In genomic region chr7:130572821-130573220, GRCm38 (mm10) we compare ENCODE assay signal across 8 mouse cellular contexts. TPM values are rescaled to one million over a fixed set of nuclear protein-coding genes. Genes with fewer than 3 reads are reported as not detected.
DNase-seq lines count a peak whose midpoint lies in the region; ATAC-seq and TF ChIP-seq lines count a peak whose summit lies in the region.

Gene Nsmce4a, minus strand, starts transcription at chr7:130573118.

- TF ChIP-seq POLR2A in liver, adult 2 months (IDR thresholded peaks at IDR 0.05; ENCODE audit: extremely low read depth, insufficient read depth, low read length) = no peak

- H3K9me3 ChIP-seq in embryonic facial prominence, embryonic 10.5 days = no peaks in the 10 kb centered on the region
- H3K9me3 ChIP-seq in midbrain, embryonic 13.5 days = no peaks in the 10 kb centered on the region

- TF ChIP-seq CTCF in liver, adult 2 months (IDR thresholded peaks at IDR 0.05; ENCODE audit: low read depth, low read length) = no peak

- no peak within 1 kb of the TSS for H3K9ac ChIP-seq in liver, adult 2 months (ENCODE audit: low read depth, low read length)
- H3K9ac ChIP-seq in midbrain, embryonic 13.5 days (replicated peaks) = no peak within 1 kb of the TSS

- peaks cover 17% of the 10 kb centered on the region for H3K4me1 ChIP-seq in liver, adult 2 months (ENCODE audit: control insufficient read depth, insufficient read depth, low read length)
- H3K4me1 ChIP-seq in embryonic facial prominence, embryonic 10.5 days = peaks cover 18% of the 10 kb centered on the region
- peaks cover 6% of the 10 kb centered on the region for H3K4me1 ChIP-seq in midbrain, embryonic 13.5 days (replicated peaks)

- no peak for DNase-seq in liver, adult 2 months (ENCODE audit: extremely low read depth, low read depth, low spot score)
- no peak for DNase-seq in liver
- DNase-seq in embryonic facial prominence, embryonic 10.5 days (ENCODE audit: low spot score) = no peak
- no peak for DNase-seq in heart, adult 8-10 months (ENCODE audit: low spot score)
- DNase-seq in layer of hippocampus, postnatal 14 days (ENCODE audit: low spot score in 2 of 2) = no peak
- DNase-seq in spleen, postnatal 36 days (ENCODE audit: low spot score in 2 of 2) = no peak
- DNase-seq in retina, embryonic 14.5 days (ENCODE audit: low spot score) = no peak

- H3K79me2 ChIP-seq in liver, adult 2 months (ENCODE audit: control insufficient read depth, insufficient read depth, low read length) = no peaks in the 10 kb centered on the region

- H3K36me3 ChIP-seq in liver, adult 2 months (ENCODE audit: control insufficient read depth, insufficient read depth, low read length) = no peaks in the 10 kb centered on the region
- no peaks in the 10 kb centered on the region for H3K36me3 ChIP-seq in embryonic facial prominence, embryonic 10.5 days (replicated peaks)
- H3K36me3 ChIP-seq in midbrain, embryonic 13.5 days = no peaks in the 10 kb centered on the region

- 75% methylated on average over 11 of the region's 11 CpGs for WGBS in liver, adult 2 months
- WGBS in embryonic facial prominence, embryonic 10.5 days = 69% methylated on average over 11 of the region's 11 CpGs
- 81% methylated on average over 10 of the region's 11 CpGs for WGBS in midbrain, embryonic 13.5 days

- H3K4me2 ChIP-seq in midbrain, embryonic 13.5 days (replicated peaks) = no peak within 1 kb of the TSS

- no peak within 1 kb of the TSS for H3K27ac ChIP-seq in liver, adult 2 months (replicated peaks; ENCODE audit: insufficient read depth, low read depth, low read length)
- no peak within 1 kb of the TSS for H3K27ac ChIP-seq in embryonic facial prominence, embryonic 10.5 days (replicated peaks)
- H3K27ac ChIP-seq in midbrain, embryonic 13.5 days = no peak within 1 kb of the TSS

- ATAC-seq in midbrain, embryonic 13.5 days = no peak

- no peak within 1 kb of the TSS for H3K4me3 ChIP-seq in liver, adult 2 months (ENCODE audit: insufficient read depth, low read depth, low read length)
- no peak within 1 kb of the TSS for H3K4me3 ChIP-seq in embryonic facial prominence, embryonic 10.5 days
- no peak within 1 kb of the TSS for H3K4me3 ChIP-seq in midbrain, embryonic 13.5 days (replicated peaks)

- H3K27me3 ChIP-seq in liver, adult 2 months (ENCODE audit: control insufficient read depth, insufficient read depth, low read length) = no peaks in the 10 kb centered on the region
- H3K27me3 ChIP-seq in embryonic facial prominence, embryonic 10.5 days (replicated peaks; ENCODE audit: low read depth, poor library complexity, severe bottlenecking) = 0 out of 2 replicates have a peak, but pooled peaks cover 3% of the 10 kb centered on the region
- no peaks in the 10 kb centered on the region; the same call in 1 of the 2 replicates for H3K27me3 ChIP-seq in midbrain, embryonic 13.5 days

RNA-seq across cellular contexts. Expression of gene Nsmce4a, which starts in this region (rescaled TPM):
- 58.5 and 73.5 TPM in 2 replicates for total RNA-seq in liver, adult 2 months (2014; rRNA removed)
- polyA plus RNA-seq in liver, adult 2 months (2012; rRNA removed) = 20.8 and 24.7 TPM in 2 replicates
- 196 and 197 TPM in 2 replicates for polyA plus RNA-seq in embryonic facial prominence, embryonic 10.5 days (2016; fragmentation: Nextera tagmentation; extraction: Ambion mirVana)
- total RNA-seq in heart, adult 8-10 months (2022) = 10 to 100 TPM; 38.8 to 51.0 (median 43.0) TPM
- total RNA-seq in layer of hippocampus, postnatal 14 days (2021) = 10 to 100 TPM; 32.6 to 33.3 TPM
- 114 and 115 TPM in 2 replicates for polyA plus RNA-seq in midbrain, embryonic 13.5 days (2015; fragmentation: Nextera tagmentation; extraction: Ambion mirVana)
